ENCODE assay signal across 21 mouse cellular contexts in the genomic region with DNA sequence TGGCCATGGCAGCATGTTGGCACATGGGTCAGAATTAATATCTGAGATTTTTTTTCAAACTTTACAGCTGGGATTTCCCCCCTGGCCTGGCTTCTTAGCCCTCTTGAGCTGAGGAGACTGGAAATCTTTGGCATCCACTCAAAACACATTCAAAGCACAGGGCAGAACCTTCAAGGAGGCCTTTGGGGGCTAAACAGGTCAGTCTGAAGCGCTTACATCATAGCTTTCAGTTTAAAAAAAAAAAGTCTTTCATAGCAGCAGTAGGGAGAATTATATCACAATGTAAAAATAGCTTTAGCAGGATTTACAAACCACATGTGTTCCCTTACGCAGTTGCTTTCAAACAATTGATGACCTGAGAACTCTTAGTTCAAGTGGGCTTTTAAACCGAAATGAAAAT. TPM values are rescaled to one million over a fixed set of nuclear protein-coding genes. Genes with fewer than 3 reads are reported as not detected.
DNase-seq lines count a peak whose midpoint lies in the region; ATAC-seq and TF ChIP-seq lines count a peak whose summit lies in the region.
"Had no signal": no experiment of that assay in that cellular context is flagged by ENCODE, and none has a peak within 500 bp of the region (broad histone marks: within the 10 kb centered on the region; RNA-seq: fewer than 3 reads in every experiment).

No protein-coding gene starts in this region.

- no peak overlapping the region for H3K4me3 ChIP-seq in heart, embryonic 11.5 days (ENCODE audit: low read depth, low read length)
- no peak overlapping the region for H3K4me3 ChIP-seq in heart, embryonic 10.5 days
- no peak overlapping the region for H3K4me3 ChIP-seq in kidney, postnatal 0 days (replicated peaks; ENCODE audit: low read depth, low read length)
- no peak overlapping the region for H3K4me3 ChIP-seq in kidney, embryonic 14.5 days (ENCODE audit: low read length)
- H3K4me3 ChIP-seq in CH12.LX (replicated peaks in 1 of 3; ENCODE audit: low read depth in 2 of 3, low read length in 2 of 3, poor library complexity in 1 of 3) = no peak overlapping the region
- no peak overlapping the region for H3K4me3 ChIP-seq in lung, postnatal 0 days (ENCODE audit: low read depth, low read length)
- H3K4me3 ChIP-seq: embryonic facial prominence, embryonic 12.5 days; forebrain, embryonic 12.5 days; hindbrain, embryonic 13.5 days had no signal

- in situ Hi-C loops in CH12.LX (cut with MboI; ENCODE audit: low pct_ligation_motif_present, low pct_unique_long_range_greater_than_20kb, low sequenced_read_pairs) = loop anchor here (25.0 kb wide), 1 partner anchor 231 kb away; no protein-coding TSS in a partner anchor

- no peak for ATAC-seq in heart, embryonic 11.5 days (replicated peaks; ENCODE audit: insufficient number of reproducible peaks, low FRiP score, low TSS enrichment)
- ATAC-seq in kidney, postnatal 0 days (replicated peaks; ENCODE audit: low FRiP score, low read depth) = no peak
- ATAC-seq in kidney, embryonic 14.5 days (ENCODE audit: low FRiP score, low TSS enrichment) = no peak
- ATAC-seq in lung, postnatal 0 days = peak; percentile 83
- ATAC-seq: forebrain, embryonic 16.5 days; hindbrain, postnatal 0 days had no signal

- no peaks in the 10 kb centered on the region for H3K4me1 ChIP-seq in heart, embryonic 11.5 days (ENCODE audit: control insufficient read depth, insufficient read depth, low read length)
- no peaks in the 10 kb centered on the region for H3K4me1 ChIP-seq in heart, embryonic 10.5 days
- no peaks in the 10 kb centered on the region for H3K4me1 ChIP-seq in kidney, postnatal 0 days (replicated peaks; ENCODE audit: insufficient read depth, low read length)
- no peaks in the 10 kb centered on the region for H3K4me1 ChIP-seq in kidney, embryonic 14.5 days (ENCODE audit: control insufficient read depth, insufficient read depth, low read length)
- H3K4me1 ChIP-seq in CH12.LX (ENCODE audit: control insufficient read depth in 1 of 2, insufficient read depth in 2 of 2) = no peaks in the 10 kb centered on the region
- H3K4me1 ChIP-seq in lung, postnatal 0 days (ENCODE audit: insufficient read depth, low read depth, low read length) = peaks cover 3% of the 10 kb centered on the region; the same call in 1 of the 2 replicates

- H3K4me2 ChIP-seq in heart, embryonic 11.5 days = no peak overlapping the region
- no peak overlapping the region for H3K4me2 ChIP-seq in kidney, postnatal 0 days (ENCODE audit: low read length)
- no peak overlapping the region for H3K4me2 ChIP-seq in kidney, embryonic 14.5 days (replicated peaks; ENCODE audit: low read depth, low read length)
- no peak overlapping the region; the same call in 1 of the 2 replicates for H3K4me2 ChIP-seq in CH12.LX (ENCODE audit: insufficient read depth, low read depth, poor library complexity, severe bottlenecking)
- no peak overlapping the region for H3K4me2 ChIP-seq in lung, postnatal 0 days (replicated peaks; ENCODE audit: low read depth, low read length)
- H3K4me2 ChIP-seq: embryonic facial prominence, embryonic 12.5 days; forebrain, embryonic 12.5 days; hindbrain, embryonic 13.5 days had no signal

- TF ChIP-seq POLR2A in CH12.LX (IDR thresholded peaks at IDR 0.05; ENCODE audit: low read depth, low read length) = no peak

- H3K27me3 ChIP-seq in heart, embryonic 11.5 days (ENCODE audit: control insufficient read depth, insufficient read depth, low read length) = no peaks in the 10 kb centered on the region; the same call in 1 of the 2 replicates
- H3K27me3 ChIP-seq in heart, embryonic 10.5 days (ENCODE audit: insufficient read depth, poor library complexity, severe bottlenecking) = no peaks in the 10 kb centered on the region
- no peaks in the 10 kb centered on the region for H3K27me3 ChIP-seq in kidney, postnatal 0 days (ENCODE audit: insufficient read depth, low read length)
- no peaks in the 10 kb centered on the region; the same call in 1 of the 2 replicates for H3K27me3 ChIP-seq in kidney, embryonic 14.5 days (ENCODE audit: control insufficient read depth, insufficient read depth, low read length)
- H3K27me3 ChIP-seq in CH12.LX (replicated peaks) = no peaks in the 10 kb centered on the region
- no peaks in the 10 kb centered on the region for H3K27me3 ChIP-seq in lung, postnatal 0 days (replicated peaks; ENCODE audit: insufficient read depth, low read length)
- H3K27me3 ChIP-seq: embryonic facial prominence, embryonic 12.5 days had no signal

- 60% methylated on average over 3 of the region's 3 CpGs for WGBS in heart, embryonic 11.5 days (ENCODE audit: insufficient replicate concordance)
- 76% methylated on average over 3 of the region's 3 CpGs for WGBS in heart, embryonic 10.5 days
- WGBS in kidney, postnatal 0 days = 73% methylated on average over 3 of the region's 3 CpGs
- WGBS in kidney, embryonic 14.5 days = 77% methylated on average over 3 of the region's 3 CpGs
- WGBS in lung, postnatal 0 days = 27% methylated on average over 3 of the region's 3 CpGs

- H3K79me2 ChIP-seq in CH12.LX (replicated peaks; ENCODE audit: control insufficient read depth, extremely low read depth, insufficient read depth, poor library complexity, severe bottlenecking) = no peaks in the 10 kb centered on the region

- H3K9ac ChIP-seq in heart, embryonic 11.5 days (ENCODE audit: low read depth, low read length) = no peak overlapping the region
- H3K9ac ChIP-seq in kidney, postnatal 0 days (ENCODE audit: low read depth, low read length) = no peak overlapping the region
- no peak overlapping the region for H3K9ac ChIP-seq in kidney, embryonic 14.5 days (ENCODE audit: low read depth, low read length)
- no peak overlapping the region for H3K9ac ChIP-seq in CH12.LX (ENCODE audit: insufficient read depth, low read depth)
- H3K9ac ChIP-seq in lung, postnatal 0 days (replicated peaks; ENCODE audit: low read depth) = no peak overlapping the region
- H3K9ac ChIP-seq: embryonic facial prominence, embryonic 12.5 days; forebrain, embryonic 12.5 days; hindbrain, embryonic 13.5 days had no signal

- H3K27ac ChIP-seq in heart, embryonic 11.5 days (ENCODE audit: low read depth, low read length) = 0 out of 2 replicates have a peak overlapping the region, but pooled peaks have one; percentile 29
- H3K27ac ChIP-seq in heart, embryonic 10.5 days = no peak overlapping the region
- H3K27ac ChIP-seq in kidney, postnatal 0 days = no peak overlapping the region
- H3K27ac ChIP-seq in kidney, embryonic 14.5 days (ENCODE audit: low read depth, low read length) = no peak overlapping the region
- no peak overlapping the region for H3K27ac ChIP-seq in CH12.LX (ENCODE audit: insufficient read depth, low read depth)
- H3K27ac ChIP-seq in lung, postnatal 0 days (ENCODE audit: low read length) = no peak overlapping the region
- H3K27ac ChIP-seq: embryonic facial prominence, embryonic 12.5 days; forebrain, embryonic 12.5 days; hindbrain, embryonic 13.5 days; hindbrain, postnatal 0 days had no signal

- no peak for DNase-seq in heart, embryonic 10.5 days (ENCODE audit: low spot score)
- peak; percentile 20 for DNase-seq in kidney, postnatal 0 days (ENCODE audit: low spot score)
- no peak for DNase-seq in CH12.LX (ENCODE audit: extremely low read depth)
- peak; percentile 88 for DNase-seq in lung, postnatal 0 days (ENCODE audit: low spot score)
- no peak for DNase-seq in neural tube, embryonic 10.5 days (ENCODE audit: extremely low spot score, low spot score)
- DNase-seq in embryo, embryonic 10.5 days (ENCODE audit: low spot score) = no peak
- DNase-seq: adrenal gland, adult 2 months; adrenal gland, postnatal 25 days; cerebellum, adult 2 months; cerebellum, postnatal 10 days; embryo, embryonic 11 days; gastrocnemius, postnatal 14 days; heart, postnatal 10 days had no signal

- H3K9me3 ChIP-seq in heart, embryonic 11.5 days (replicated peaks; ENCODE audit: control insufficient read depth, low read length) = no peaks in the 10 kb centered on the region
- no peaks in the 10 kb centered on the region for H3K9me3 ChIP-seq in heart, embryonic 10.5 days
- H3K9me3 ChIP-seq in kidney, postnatal 0 days (replicated peaks; ENCODE audit: low read length) = no peaks in the 10 kb centered on the region
- H3K9me3 ChIP-seq in kidney, embryonic 14.5 days (ENCODE audit: control insufficient read depth, low read length) = no peaks in the 10 kb centered on the region
- H3K9me3 ChIP-seq in CH12.LX (replicated peaks; ENCODE audit: low read length) = no peaks in the 10 kb centered on the region
- H3K9me3 ChIP-seq in lung, postnatal 0 days (ENCODE audit: low read length) = no peaks in the 10 kb centered on the region
- H3K9me3 ChIP-seq: embryonic facial prominence, embryonic 12.5 days; forebrain, embryonic 12.5 days; hindbrain, embryonic 13.5 days had no signal

- TF ChIP-seq EP300 in CH12.LX (IDR thresholded peaks at IDR 0.05; ENCODE audit: low read length) = no peak
- TF ChIP-seq EP300 in lung, postnatal 0 days (IDR thresholded peaks at IDR 0.05) = 0 out of 2 replicates have a peak, but pooled peaks have one; percentile 26

- dilution Hi-C loops in CH12.LX (cut with MboI; ENCODE audit: extremely low pct_ligation_motif_present, extremely low pct_unique_long_range_greater_than_20kb, low sequenced_read_pairs) = no loop called here

- TF ChIP-seq CTCF in kidney, postnatal 0 days (IDR thresholded peaks at IDR 0.05; ENCODE audit: low read depth) = no peak
- TF ChIP-seq CTCF in CH12.LX (conservative IDR thresholded peaks at IDR 0.05 in 1 of 2, IDR thresholded peaks at IDR 0.05 in 1 of 2; ENCODE audit: low read depth in 2 of 2, low read length in 2 of 2) = no peak
- no peak for TF ChIP-seq CTCF in lung, postnatal 0 days (IDR thresholded peaks at IDR 0.05)

- no peak for TF ChIP-seq RAD21 in CH12.LX (IDR thresholded peaks at IDR 0.05; ENCODE audit: low read depth, low read length)

- H3K36me3 ChIP-seq in heart, embryonic 11.5 days (ENCODE audit: control insufficient read depth, insufficient read depth, low read length) = no peaks in the 10 kb centered on the region
- H3K36me3 ChIP-seq in heart, embryonic 10.5 days = no peaks in the 10 kb centered on the region
- no peaks in the 10 kb centered on the region for H3K36me3 ChIP-seq in kidney, postnatal 0 days (ENCODE audit: insufficient read depth, low read length)
- no peaks in the 10 kb centered on the region for H3K36me3 ChIP-seq in kidney, embryonic 14.5 days (ENCODE audit: control insufficient read depth, insufficient read depth, low read length)
- H3K36me3 ChIP-seq in CH12.LX (replicated peaks in 1 of 2; ENCODE audit: control insufficient read depth in 1 of 2, insufficient read depth in 1 of 2, low read length in 1 of 2) = no peaks in the 10 kb centered on the region
- no peaks in the 10 kb centered on the region for H3K36me3 ChIP-seq in lung, postnatal 0 days (ENCODE audit: insufficient read depth, low read length)
- H3K36me3 ChIP-seq: embryonic facial prominence, embryonic 12.5 days; forebrain, embryonic 12.5 days; hindbrain, embryonic 13.5 days had no signal

RNA-seq across cellular contexts. Expression of a gene that starts 45.0 kb away (rescaled TPM):
- polyA plus RNA-seq in heart, embryonic 11.5 days (2014; fragmentation: Nextera tagmentation; extraction: Ambion mirVana) = 0.67 and 0.96 TPM in 2 replicates
- polyA plus RNA-seq in heart, embryonic 10.5 days (2016; fragmentation: Nextera tagmentation; extraction: Ambion mirVana) = 0.62 and 2.6 TPM in 2 replicates
- polyA plus RNA-seq in kidney, postnatal 0 days (2015; fragmentation: Nextera tagmentation; extraction: Ambion mirVana) = 0.26 and 0.50 TPM in 2 replicates
- 0.99 and 3.2 TPM in 2 replicates for polyA plus RNA-seq in kidney, embryonic 14.5 days (2014; fragmentation: Nextera tagmentation; extraction: Ambion mirVana)
- total RNA-seq in CH12.LX (2012; rRNA removed) (not detected in 2 replicates), CH12.LX (2014; rRNA removed) (not detected in 2 replicates)
- polyA plus RNA-seq in CH12.LX (2012; ENCODE audit: insufficient read length, low read depth) = not detected in 2 replicates
- not detected in 2 replicates for polyA plus RNA-seq in lung, postnatal 0 days (2015; fragmentation: Nextera tagmentation; extraction: Ambion mirVana)
- total RNA-seq: adrenal gland, adult 2 months; adrenal gland, postnatal 25 days; gastrocnemius, postnatal 14 days; hematopoietic stem cell, adult 5-6 weeks had no signal

RNA-seq across cellular contexts. Expression of a gene that starts 46.3 kb away (rescaled TPM):
- 1.6 and 1.9 TPM in 2 replicates for polyA plus RNA-seq in heart, embryonic 11.5 days (2014; fragmentation: Nextera tagmentation; extraction: Ambion mirVana)
- 1.3 and 2.9 TPM in 2 replicates for polyA plus RNA-seq in heart, embryonic 10.5 days (2016; fragmentation: Nextera tagmentation; extraction: Ambion mirVana)
- polyA plus RNA-seq in kidney, postnatal 0 days (2015; fragmentation: Nextera tagmentation; extraction: Ambion mirVana) = 1.5 and 2.2 TPM in 2 replicates
- 2.4 and 3.1 TPM in 2 replicates for polyA plus RNA-seq in kidney, embryonic 14.5 days (2014; fragmentation: Nextera tagmentation; extraction: Ambion mirVana)
- total RNA-seq in CH12.LX (2012; rRNA removed) = not detected in 2 replicates
- not detected in 2 replicates for total RNA-seq in CH12.LX (2014; rRNA removed)
- polyA plus RNA-seq in CH12.LX (2012; ENCODE audit: insufficient read length, low read depth) = not detected in 2 replicates
- polyA plus RNA-seq in lung, postnatal 0 days (2015; fragmentation: Nextera tagmentation; extraction: Ambion mirVana) = 0.25 and 0.26 TPM in 2 replicates
- total RNA-seq: hematopoietic stem cell, adult 5-6 weeks had no signal

Comparison
In these comparisons a context has a peak if more than half of its experiments do, and no peak if none do; other contexts are left out.
1. DNase-seq: peak in kidney, postnatal 0 days (single experiment) and lung, postnatal 0 days (single experiment); none in heart, embryonic 10.5 days (single experiment), CH12.LX (single experiment), neural tube, embryonic 10.5 days (single experiment) and embryo, embryonic 10.5 days (single experiment).